Comparison of ENCODE assay signal across 8 mouse cellular contexts in the genomic region with DNA sequence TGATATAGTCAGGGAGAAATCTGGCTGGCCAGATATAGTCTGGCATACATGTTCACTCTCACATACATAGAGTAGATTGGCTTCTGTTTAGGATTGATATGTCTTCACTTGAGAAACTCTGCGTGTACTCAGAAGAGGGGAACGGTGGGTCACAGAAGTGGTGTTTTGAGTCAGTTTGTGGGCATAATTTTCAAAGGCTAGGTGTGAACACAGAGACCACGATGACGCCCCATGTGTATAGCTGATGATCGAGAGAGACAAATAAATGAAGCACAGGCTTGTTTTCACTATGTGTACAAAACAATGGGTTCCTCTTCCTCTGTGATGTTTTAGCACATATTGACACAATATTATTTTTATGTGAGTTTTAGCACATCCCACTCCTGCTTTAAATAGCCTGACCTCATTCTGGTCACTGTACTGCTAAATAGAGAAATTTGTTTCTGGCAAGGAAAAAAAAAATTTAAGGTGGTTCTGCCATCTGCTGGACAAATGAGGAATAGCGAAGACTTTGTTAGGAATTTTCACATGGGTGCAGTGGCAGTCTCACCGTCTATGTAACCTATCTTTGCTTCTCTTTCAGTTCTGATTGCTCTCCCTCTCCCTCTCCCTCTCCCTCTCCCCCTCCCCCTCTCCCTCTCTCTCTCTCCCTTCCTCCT. TPM values are rescaled to one million over a fixed set of nuclear protein-coding genes. Genes with fewer than 3 reads are reported as not detected.
DNase-seq lines count a peak whose midpoint lies in the region; ATAC-seq lines count a peak whose summit lies in the region.

No protein-coding gene starts in this region.

- WGBS in heart, embryonic 16.5 days, result 50% methylated on average over 7 of the region's 7 CpGs
- 61% methylated on average over 7 of the region's 7 CpGs for WGBS in limb, embryonic 11.5 days

- H3K4me3 ChIP-seq in heart, embryonic 16.5 days (ENCODE audit: low read length), result no peak overlapping the region
- no peak overlapping the region for H3K4me3 ChIP-seq in limb, embryonic 11.5 days (ENCODE audit: low read depth, low read length)

- H3K9ac ChIP-seq in heart, embryonic 16.5 days (ENCODE audit: low read length), result no peak overlapping the region
- H3K9ac ChIP-seq in limb, embryonic 11.5 days (ENCODE audit: low read length), result no peak overlapping the region

- H3K4me2 ChIP-seq in heart, embryonic 16.5 days (ENCODE audit: low read depth, low read length), result no peak overlapping the region
- H3K4me2 ChIP-seq in limb, embryonic 11.5 days (ENCODE audit: low read depth, severe bottlenecking), result no peak overlapping the region

- peak overlapping the region; percentile 41; the same call in 1 of the 2 replicates for H3K27ac ChIP-seq in heart, embryonic 16.5 days (ENCODE audit: low read length)
- no peak overlapping the region for H3K27ac ChIP-seq in limb, embryonic 11.5 days (replicated peaks; ENCODE audit: low read depth, low read length)

- H3K4me1 ChIP-seq in heart, embryonic 16.5 days (ENCODE audit: control insufficient read depth, insufficient read depth, low read length), result peaks cover 10% of the 10 kb centered on the region
- H3K4me1 ChIP-seq in limb, embryonic 11.5 days (ENCODE audit: control insufficient read depth, insufficient read depth, low read length), result peaks cover 6% of the 10 kb centered on the region; the same call in 1 of the 2 replicates

- no peak for ATAC-seq in heart, embryonic 16.5 days (replicated peaks; ENCODE audit: extremely low read depth, insufficient read depth, low FRiP score)
- no peak for ATAC-seq in limb, embryonic 11.5 days (ENCODE audit: insufficient number of reproducible peaks, low FRiP score, low TSS enrichment, low read depth)
- no peak for ATAC-seq in inflammation-experienced regulatory T-cells, adult 6 months

- no peaks in the 10 kb centered on the region for H3K27me3 ChIP-seq in heart, embryonic 16.5 days (ENCODE audit: control insufficient read depth, insufficient read depth, low read length)
- H3K27me3 ChIP-seq in limb, embryonic 11.5 days (ENCODE audit: control insufficient read depth, insufficient read depth, low read length), result no peaks in the 10 kb centered on the region

- no peaks in the 10 kb centered on the region for H3K36me3 ChIP-seq in heart, embryonic 16.5 days (ENCODE audit: control insufficient read depth, insufficient read depth)
- H3K36me3 ChIP-seq in limb, embryonic 11.5 days (ENCODE audit: control insufficient read depth, insufficient read depth, low read length), result no peaks in the 10 kb centered on the region

- peak; percentile 79 to 81 for DNase-seq in left cerebral cortex, adult 18-20 months (ENCODE audit: low spot score in 2 of 2)
- DNase-seq in left cerebral cortex, adult 11 months (ENCODE audit: low spot score), result no peak
- peak; percentile 44 for DNase-seq in MEL-GATA-1-ER (ENCODE audit: extremely low read depth, low read depth)
- peak; percentile 67 for DNase-seq in cerebellum, adult 11 months
- peak; percentile 81 for DNase-seq in limb, embryonic 11.5 days (ENCODE audit: low spot score)
- DNase-seq in retina, embryonic 14.5 days (ENCODE audit: low spot score), result peak; percentile 91

- no peaks in the 10 kb centered on the region for H3K9me3 ChIP-seq in heart, embryonic 16.5 days (replicated peaks; ENCODE audit: control insufficient read depth, low read length)
- H3K9me3 ChIP-seq in limb, embryonic 11.5 days (ENCODE audit: control insufficient read depth, low read length), result no peaks in the 10 kb centered on the region

RNA-seq across cellular contexts. Expression of a gene that starts 4.6 kb away (rescaled TPM):
- total RNA-seq in left cerebral cortex, adult 18-20 months (2021), result 10 to 100 TPM; 14.4 to 16.4 TPM
- polyA plus RNA-seq in heart, embryonic 16.5 days (2015; fragmentation: Nextera tagmentation; extraction: Ambion mirVana), result 6.7 and 7.6 TPM in 2 replicates
- polyA plus RNA-seq in limb, embryonic 11.5 days (2014; fragmentation: Nextera tagmentation; extraction: Ambion mirVana), result 5.8 and 7.5 TPM in 2 replicates
- polyA plus RNA-seq in inflammation-experienced regulatory T-cells, adult 6 months (2017; shearing (Covaris generic)), result 1 to 10 TPM; 2.2 to 2.5 (median 2.4) TPM

RNA-seq across cellular contexts. Expression of a gene that starts 31.7 kb away (rescaled TPM):
- 10 to 100 TPM; 12.3 to 12.7 TPM for total RNA-seq in left cerebral cortex, adult 18-20 months (2021)
- polyA plus RNA-seq in heart, embryonic 16.5 days (2015; fragmentation: Nextera tagmentation; extraction: Ambion mirVana), result 1.2 and 2.0 TPM in 2 replicates
- polyA plus RNA-seq in limb, embryonic 11.5 days (2014; fragmentation: Nextera tagmentation; extraction: Ambion mirVana), result 0.63 and 0.94 TPM in 2 replicates
- under 1 TPM; 0.21 to 0.40 (median 0.32) TPM for polyA plus RNA-seq in inflammation-experienced regulatory T-cells, adult 6 months (2017; shearing (Covaris generic))

RNA-seq across cellular contexts. Expression of a gene that starts 48.0 kb away (rescaled TPM):
- 100 to 1,000 TPM; 108 to 119 TPM for total RNA-seq in left cerebral cortex, adult 18-20 months (2021)
- 27.2 and 30.4 TPM in 2 replicates for polyA plus RNA-seq in heart, embryonic 16.5 days (2015; fragmentation: Nextera tagmentation; extraction: Ambion mirVana)
- 12.2 and 13.7 TPM in 2 replicates for polyA plus RNA-seq in limb, embryonic 11.5 days (2014; fragmentation: Nextera tagmentation; extraction: Ambion mirVana)
- 10 to 100 TPM in 1 of 3 experiments, 1 to 10 TPM in 2; 2.8 to 13.9 (median 8.0) TPM for polyA plus RNA-seq in inflammation-experienced regulatory T-cells, adult 6 months (2017; shearing (Covaris generic))
